Mouse (Mus musculus): ENCODE data around the gene Fsd1. TPM values are rescaled to one million over a fixed set of nuclear protein-coding genes. Genes with fewer than 3 reads are reported as not detected.

The Fsd1 gene
- polyA plus RNA-seq, 1 experiment: 0.36 TPM

DNA sequence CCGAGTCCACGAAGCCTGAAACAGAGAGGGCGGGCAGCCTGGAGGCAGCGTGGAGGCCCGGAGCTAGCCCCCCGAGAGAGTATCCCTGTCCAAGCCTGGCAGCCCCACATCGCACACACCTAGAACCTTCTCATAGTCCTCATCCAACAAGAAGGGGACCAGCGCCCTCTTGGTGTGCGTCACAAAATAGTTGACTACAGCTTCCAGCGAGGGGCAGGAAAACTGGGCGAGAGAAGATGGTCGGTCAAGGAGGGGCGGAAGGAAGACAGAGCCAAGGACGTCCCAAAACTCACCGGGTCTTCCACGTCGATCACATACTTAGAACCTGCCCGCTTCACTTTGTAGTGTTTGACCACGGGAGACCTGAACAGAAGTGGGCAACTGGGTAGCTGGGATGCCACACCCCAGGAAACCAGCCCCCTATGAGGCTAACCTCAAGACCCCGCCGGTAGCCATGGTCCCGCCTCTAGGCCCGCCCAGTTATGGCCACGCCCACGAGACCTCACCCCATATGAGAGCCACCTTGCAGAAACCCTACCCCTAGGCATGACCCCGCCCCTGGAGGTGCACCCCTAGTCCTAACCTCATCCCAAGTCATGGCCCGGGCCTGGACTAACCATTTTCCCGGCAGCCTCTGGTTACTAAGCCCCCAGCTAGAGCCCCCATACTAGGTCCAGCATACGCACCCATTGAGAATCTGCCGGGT is 13.6 kb downstream of the Fsd1 start:
- no peak for TF ChIP-seq TCF12 (IDR thresholded peaks at IDR 0.05; ENCODE audit: insufficient read depth, poor library complexity, severe bottlenecking)
- TF ChIP-seq MYOD1 (IDR thresholded peaks at IDR 0.05; ENCODE audit: control insufficient read depth in 1 of 3, insufficient read length in 2 of 3, low read depth in 2 of 3): no peak
- no peak for TF ChIP-seq USF1 (IDR thresholded peaks at IDR 0.05; ENCODE audit: low read depth)
- TF ChIP-seq REST (IDR thresholded peaks at IDR 0.05; ENCODE audit: insufficient read depth, insufficient read length): no peak
- no peak for TF ChIP-seq MYOG (IDR thresholded peaks at IDR 0.05; ENCODE audit: control insufficient read depth in 1 of 3, insufficient read depth in 1 of 3, insufficient read length in 2 of 3, low read depth in 2 of 3)
- no peak for TF ChIP-seq CEBPB (IDR thresholded peaks at IDR 0.05; ENCODE audit: insufficient read depth, poor library complexity, severe bottlenecking)
- TF ChIP-seq POLR2AphosphoS2 (IDR thresholded peaks at IDR 0.05; ENCODE audit: insufficient read length, low read depth): no peak
- no peak for TF ChIP-seq POLR2A (IDR thresholded peaks at IDR 0.05; ENCODE audit: insufficient read length, low read depth)
- TF ChIP-seq TCF3 (IDR thresholded peaks at IDR 0.05; ENCODE audit: insufficient read length, low read depth): no peak
- no peak for TF ChIP-seq MAX (IDR thresholded peaks at IDR 0.05; ENCODE audit: low read depth)
- no peak for TF ChIP-seq E2F4 (IDR thresholded peaks at IDR 0.05; ENCODE audit: insufficient read depth)
- TF ChIP-seq SRF (IDR thresholded peaks at IDR 0.05; ENCODE audit: control insufficient read depth, insufficient read length, low read depth): no peak
- no peaks in the 10 kb centered on the region for H3K79me2 ChIP-seq (ENCODE audit: control insufficient read depth, insufficient read depth)
- H3K27me3 ChIP-seq (ENCODE audit: control insufficient read depth, insufficient read depth, insufficient read length): peaks cover 22% of the 10 kb centered on the region
- H3ac ChIP-seq (ENCODE audit: control insufficient read depth, insufficient read length): no peak overlapping the region
- no peak overlapping the region for H3K4me2 ChIP-seq (ENCODE audit: low read depth)
- no peak overlapping the region for H3K4me3 ChIP-seq
- no peaks in the 10 kb centered on the region for H3K36me3 ChIP-seq (ENCODE audit: control insufficient read depth, insufficient read depth)

DNA sequence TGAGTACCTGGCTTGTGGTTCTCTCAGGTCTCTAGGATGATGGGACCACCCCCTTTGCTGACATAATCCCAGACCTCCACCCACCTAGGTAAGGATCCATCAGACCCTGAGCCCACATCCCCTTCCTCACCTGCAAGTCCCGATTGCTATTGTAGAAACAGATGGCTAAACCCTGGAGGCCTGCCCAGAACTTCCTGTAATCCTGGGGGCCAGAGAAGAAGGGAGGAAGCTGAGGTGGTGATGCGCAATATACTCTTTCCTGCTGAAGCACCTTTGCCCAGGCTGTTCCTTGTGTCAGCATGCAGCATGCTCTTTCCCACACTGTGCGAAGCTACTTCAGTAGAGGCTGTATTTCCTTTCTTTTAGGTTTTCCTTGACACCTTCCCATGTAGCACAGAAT is 16.7 kb downstream of the Fsd1 start:
- Histone ChIP-seq H3K36me3 (ENCODE audit: control insufficient read depth, insufficient read depth) (no peaks in the 10 kb centered on the region), H3K4me3 (no peak overlapping the region), H3K27me3 (ENCODE audit: control insufficient read depth, insufficient read depth, insufficient read length) (peaks cover 17% of the 10 kb centered on the region), H3K79me2 (ENCODE audit: control insufficient read depth, insufficient read depth) (no peaks in the 10 kb centered on the region), H3ac (ENCODE audit: control insufficient read depth, insufficient read length) (no peak overlapping the region), H3K4me2 (ENCODE audit: low read depth) (no peak overlapping the region)
- TF ChIP-seq MYOG (IDR thresholded peaks at IDR 0.05; ENCODE audit: control insufficient read depth in 1 of 3, insufficient read depth in 1 of 3, insufficient read length in 2 of 3, low read depth in 2 of 3) (no peak), POLR2A (IDR thresholded peaks at IDR 0.05; ENCODE audit: insufficient read length, low read depth) (no peak), CEBPB (IDR thresholded peaks at IDR 0.05; ENCODE audit: insufficient read depth, poor library complexity, severe bottlenecking) (no peak), USF1 (IDR thresholded peaks at IDR 0.05; ENCODE audit: low read depth) (no peak), MAX (IDR thresholded peaks at IDR 0.05; ENCODE audit: low read depth) (no peak), E2F4 (IDR thresholded peaks at IDR 0.05; ENCODE audit: insufficient read depth) (no peak), SRF (IDR thresholded peaks at IDR 0.05; ENCODE audit: control insufficient read depth, insufficient read length, low read depth) (no peak), TCF12 (IDR thresholded peaks at IDR 0.05; ENCODE audit: insufficient read depth, poor library complexity, severe bottlenecking) (no peak), REST (IDR thresholded peaks at IDR 0.05; ENCODE audit: insufficient read depth, insufficient read length) (no peak), TCF3 (IDR thresholded peaks at IDR 0.05; ENCODE audit: insufficient read length, low read depth) (no peak), MYOD1 (IDR thresholded peaks at IDR 0.05; ENCODE audit: control insufficient read depth in 1 of 3, insufficient read length in 2 of 3, low read depth in 2 of 3) (no peak), POLR2AphosphoS2 (IDR thresholded peaks at IDR 0.05; ENCODE audit: insufficient read length, low read depth) (no peak)

- Histone ChIP-seq H3K36me3 (ENCODE audit: control insufficient read depth, insufficient read depth) (no peaks in the 10 kb centered on the region), H3ac (ENCODE audit: control insufficient read depth, insufficient read length) (no peak within 1 kb of the TSS), H3K4me3 (no peak within 1 kb of the TSS), H3K79me2 (ENCODE audit: control insufficient read depth, insufficient read depth) (peaks cover 6% of the 10 kb centered on the region), H3K27me3 (ENCODE audit: control insufficient read depth, insufficient read depth, insufficient read length) (peaks cover 17% of the 10 kb centered on the region), H3K4me2 (ENCODE audit: low read depth) (no peak within 1 kb of the TSS)
- TF ChIP-seq POLR2A (IDR thresholded peaks at IDR 0.05; ENCODE audit: insufficient read length, low read depth) (no peak), MAX (IDR thresholded peaks at IDR 0.05; ENCODE audit: low read depth) (no peak), USF1 (IDR thresholded peaks at IDR 0.05; ENCODE audit: low read depth) (no peak), E2F4 (IDR thresholded peaks at IDR 0.05; ENCODE audit: insufficient read depth) (no peak)
Observed at GRCm38 (mm10) chr17:56005415-56006061, 19.2 kb downstream of the Fsd1 start, which contains the start of the genes Stap2 and Mpnd. Stap2 (minus strand) TSS chr17:56005584. Mpnd (plus strand) TSS chr17:56005711.

DNA sequence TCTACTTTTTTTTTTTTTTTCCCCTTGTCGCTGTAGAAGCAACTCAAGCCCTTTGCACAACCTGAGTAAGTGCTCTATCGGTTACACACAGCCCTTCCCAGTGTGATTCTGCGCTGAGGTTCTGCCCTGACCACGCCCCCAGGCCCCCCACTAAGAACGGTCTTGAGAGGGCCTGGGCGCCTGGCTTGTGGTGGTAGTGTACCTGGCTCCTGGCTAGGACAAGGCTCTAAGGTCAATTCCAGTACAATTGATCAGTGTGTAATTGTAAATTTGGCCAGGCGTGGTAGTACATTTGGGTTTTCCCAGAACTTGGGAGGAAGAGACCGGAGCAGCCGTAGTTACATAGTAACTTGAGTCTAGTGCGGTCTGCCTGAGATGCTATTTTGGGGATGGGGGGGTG is 20.6 kb downstream of the Fsd1 start:
- no peak overlapping the region for H3K4me3 ChIP-seq
- H3K36me3 ChIP-seq (ENCODE audit: control insufficient read depth, insufficient read depth): peaks cover 5% of the 10 kb centered on the region
- no peak overlapping the region for H3ac ChIP-seq (ENCODE audit: control insufficient read depth, insufficient read length)
- no peak overlapping the region for H3K4me2 ChIP-seq (ENCODE audit: low read depth)
- peaks cover 7% of the 10 kb centered on the region for H3K79me2 ChIP-seq (ENCODE audit: control insufficient read depth, insufficient read depth)
- H3K27me3 ChIP-seq (ENCODE audit: control insufficient read depth, insufficient read depth, insufficient read length): peaks cover 17% of the 10 kb centered on the region
- TF ChIP-seq USF1 (IDR thresholded peaks at IDR 0.05; ENCODE audit: low read depth) (no peak), POLR2A (IDR thresholded peaks at IDR 0.05; ENCODE audit: insufficient read length, low read depth) (no peak), REST (IDR thresholded peaks at IDR 0.05; ENCODE audit: insufficient read depth, insufficient read length) (no peak), CEBPB (IDR thresholded peaks at IDR 0.05; ENCODE audit: insufficient read depth, poor library complexity, severe bottlenecking) (no peak), MAX (IDR thresholded peaks at IDR 0.05; ENCODE audit: low read depth) (no peak), MYOG (IDR thresholded peaks at IDR 0.05; ENCODE audit: control insufficient read depth in 1 of 3, insufficient read depth in 1 of 3, insufficient read length in 2 of 3, low read depth in 2 of 3) (no peak), MYOD1 (IDR thresholded peaks at IDR 0.05; ENCODE audit: control insufficient read depth in 1 of 3, insufficient read length in 2 of 3, low read depth in 2 of 3) (no peak), TCF12 (IDR thresholded peaks at IDR 0.05; ENCODE audit: insufficient read depth, poor library complexity, severe bottlenecking) (no peak), SRF (IDR thresholded peaks at IDR 0.05; ENCODE audit: control insufficient read depth, insufficient read length, low read depth) (no peak), E2F4 (IDR thresholded peaks at IDR 0.05; ENCODE audit: insufficient read depth) (no peak), POLR2AphosphoS2 (IDR thresholded peaks at IDR 0.05; ENCODE audit: insufficient read length, low read depth) (no peak), TCF3 (IDR thresholded peaks at IDR 0.05; ENCODE audit: insufficient read length, low read depth) (no peak)

Measured in myocyte (in vitro differentiated cells).